Mouse (Mus musculus) erythroid progenitor cell, adult 5-6 weeks (primary cell): ENCODE measurements around the gene Prmt1. TPM values are rescaled to one million over a fixed set of nuclear protein-coding genes. Genes with fewer than 3 reads are reported as not detected.

ENCODE experiments used
- ATAC-seq: replicated peaks from 2 replicates; pipeline ENCODE4 v1.8.0; 2016; ENCODE audit warnings: moderate number of reproducible peaks, mild to moderate bottlenecking, moderate TSS enrichment, inconsistent platforms; ENCODE audit not compliant: poor library complexity, low FRiP score, severe bottlenecking
- total RNA-seq, 2 experiments: library from RNA; stranded (forward) in 1 of 2; stranded (reverse) in 1 of 2; fragments of 150-400 nt in 1 of 2; fragments of 186-747, 209-891 nt in 1 of 2; gene quantifications; 2 replicates each; pipeline versions ENCODE4 v1.2.3 to v1.2.4; 2015 to 2017; ENCODE audit warnings: low replicate concordance in 2 of 2

Prmt1 gene
- total RNA-seq, 2 experiments from 2014 or later, result 2.3 to 28.9 TPM

- ATAC-seq, result no peak
Measured at GRCm38 (mm10) chr7:44956266-44956665, 30.1 kb downstream of the Prmt1 start.

DNA sequence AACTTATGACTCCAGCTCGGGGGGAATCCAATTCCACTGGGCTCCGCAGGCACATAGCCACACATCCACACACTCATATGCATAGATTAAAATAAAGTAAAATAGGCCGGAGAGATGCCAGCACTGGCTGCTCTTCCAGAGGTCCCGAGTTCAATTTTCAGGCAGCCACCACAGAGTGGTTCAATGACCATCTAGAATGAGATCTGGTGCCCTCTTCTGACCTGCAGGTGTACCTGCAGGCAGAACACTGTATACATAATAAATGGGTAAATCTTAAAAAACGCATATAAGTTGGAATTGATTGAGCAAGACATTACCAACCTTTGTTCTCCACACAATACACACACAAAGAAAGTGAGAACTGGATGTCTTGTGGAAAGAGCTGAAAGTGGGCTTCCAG is 30.7 kb downstream of the Prmt1 start:
- no peak for ATAC-seq

DNA sequence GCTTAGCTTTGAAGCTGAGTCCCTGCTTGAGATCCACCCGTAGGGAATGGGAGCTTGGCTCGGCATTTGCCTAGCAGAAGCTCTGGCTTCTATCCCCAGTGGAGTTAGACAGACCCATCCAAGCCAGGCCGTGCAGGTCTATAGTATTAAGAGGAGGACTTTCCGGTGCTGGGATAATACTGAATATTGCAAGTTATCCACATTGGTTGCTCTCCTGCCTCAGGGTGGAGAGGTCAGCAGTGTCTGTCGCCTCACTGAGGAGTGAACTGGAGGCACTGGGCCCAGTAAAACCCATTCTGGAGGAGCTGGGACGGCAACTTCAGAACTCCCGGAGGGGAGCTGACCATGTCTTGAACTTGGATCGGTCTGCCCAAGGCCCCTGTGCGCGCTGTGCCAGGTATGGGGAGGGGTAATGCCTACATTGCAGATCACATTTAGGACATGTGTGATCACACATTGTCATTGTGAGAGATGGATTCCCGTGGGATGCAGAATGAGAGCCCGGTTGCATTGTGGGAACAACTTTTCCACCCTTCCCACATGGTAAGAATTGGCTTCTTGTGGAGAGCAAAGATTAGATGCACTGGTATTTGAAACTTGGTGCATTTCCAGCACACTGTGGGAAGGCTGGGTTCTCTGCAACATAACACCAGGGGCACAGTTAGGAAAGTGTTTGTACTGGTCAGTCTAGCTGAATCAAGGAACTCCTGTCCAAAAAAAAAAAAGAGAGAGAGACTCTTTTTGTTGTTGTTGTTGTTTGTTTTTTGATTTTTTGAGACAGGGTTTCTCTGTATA is 32.1 kb downstream of the Prmt1 start:
- ATAC-seq, result no peak

GRCm38 (mm10) chr7:44953561-44953960 is 32.8 kb downstream of the Prmt1 start:
- no peak for ATAC-seq

DNA sequence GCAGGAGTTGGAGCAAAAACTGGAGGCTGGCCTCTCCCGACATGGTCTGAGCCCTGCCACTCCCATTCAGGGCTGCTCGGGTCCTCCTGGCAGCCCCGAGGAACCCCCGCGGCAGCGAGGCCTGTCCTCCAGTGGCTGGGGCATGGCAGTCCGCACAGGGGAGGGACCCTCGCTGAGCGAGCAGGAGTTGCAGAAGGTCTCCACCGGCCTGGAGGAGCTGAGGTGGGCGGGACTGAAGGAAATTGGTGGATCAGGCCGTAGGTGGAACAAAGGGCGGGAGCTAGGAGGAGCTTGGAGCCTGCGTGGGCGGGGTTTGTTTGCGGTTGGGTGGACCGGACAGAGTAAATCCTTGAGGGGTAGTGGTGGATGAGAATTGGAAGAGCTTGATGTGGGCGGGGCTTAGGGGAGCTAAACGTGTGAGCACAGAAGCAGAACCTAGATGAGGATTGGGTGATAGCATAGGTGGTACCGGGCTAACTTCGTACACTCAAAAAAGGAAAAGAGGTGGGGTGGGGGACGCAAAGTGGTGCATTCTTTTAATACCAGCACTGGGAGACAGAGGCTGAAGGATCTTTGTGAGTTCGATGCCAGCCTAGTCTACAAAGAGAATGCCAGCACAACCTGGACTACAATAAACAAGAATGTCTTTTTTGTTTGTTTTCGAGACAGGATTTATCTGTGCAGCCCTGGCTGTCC is 33.6 kb downstream of the Prmt1 start:
- ATAC-seq, result peak; percentile 86

DNA sequence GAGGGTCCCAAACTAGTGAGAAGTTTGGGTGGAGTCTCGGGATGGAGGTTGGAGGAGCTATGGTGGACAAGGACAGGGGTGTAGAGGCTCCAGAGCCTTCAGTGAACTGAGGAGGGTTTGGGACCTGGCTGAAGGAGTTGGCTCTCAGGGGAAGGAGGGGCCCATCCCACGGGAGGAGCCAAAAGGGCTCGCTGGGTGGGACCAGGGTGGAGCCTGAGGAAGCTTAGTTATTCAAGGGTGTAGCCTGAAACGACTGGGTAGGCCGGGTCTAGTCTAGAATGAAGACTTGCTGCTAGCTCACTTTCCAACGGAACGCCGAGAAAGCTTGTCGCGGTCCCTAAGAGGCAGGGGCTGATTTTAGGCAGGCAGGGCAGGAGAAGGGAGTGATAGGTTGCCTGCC is 34.4 kb downstream of the Prmt1 start:
- peak; percentile 89 for ATAC-seq

GRCm38 (mm10) chr7:44949922-44950321 is 36.4 kb downstream of the Prmt1 start:
- no peak for ATAC-seq

DNA sequence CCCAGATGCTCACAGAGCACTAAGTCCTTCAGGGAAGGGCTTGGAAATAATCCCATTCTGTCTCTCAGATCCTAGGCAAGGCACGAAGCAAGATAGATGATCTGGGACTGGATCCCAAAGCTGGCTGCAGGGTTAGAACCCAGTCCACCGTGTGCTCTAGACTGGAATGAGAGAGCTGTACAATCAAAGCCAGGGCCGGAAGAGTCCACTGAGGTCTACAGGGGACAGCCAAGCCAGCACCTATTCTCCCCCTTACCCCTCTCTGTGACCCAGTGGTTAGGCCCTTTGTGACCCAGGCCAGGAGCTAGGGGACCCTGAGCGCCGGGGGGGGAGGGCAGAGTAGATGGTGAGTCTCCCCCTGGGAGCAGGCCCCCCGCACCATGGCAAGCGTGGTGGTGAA is 43.5 kb downstream of the Prmt1 start, which contains the start of gene Tsks:
Gene Tsks (plus strand): TSS at position 301 of the 400 bp plus-strand sequence.
- 0 out of 2 replicates have a peak, but pooled peaks have one; percentile 3 for ATAC-seq

DNA sequence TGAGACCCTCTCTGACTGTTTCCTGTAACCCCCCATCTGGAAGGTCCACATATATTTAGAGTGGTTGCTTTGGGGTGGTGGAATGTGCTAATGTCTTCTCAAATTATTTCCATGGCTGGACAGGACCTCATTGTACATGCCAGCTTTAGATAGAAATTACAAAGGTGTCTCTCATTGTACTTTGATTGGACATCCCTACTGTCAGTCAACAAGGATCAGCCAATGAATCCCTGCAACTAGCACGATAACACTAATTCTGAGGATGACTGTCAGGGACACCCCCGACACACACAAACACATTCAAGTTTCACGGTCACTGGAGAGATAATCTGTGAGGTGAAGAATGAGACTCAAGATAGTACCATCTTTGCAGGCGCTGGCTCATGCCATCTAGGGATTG is 47.7 kb downstream of the Prmt1 start:
- ATAC-seq, result no peak

GRCm38 (mm10) chr7:44929204-44930151 is 56.9 kb downstream of the Prmt1 start, which contains the start of gene Ap2a1:
Ap2a1 (minus strand) TSS chr7:44929496.
- ATAC-seq, result peak; percentile 90

DNA sequence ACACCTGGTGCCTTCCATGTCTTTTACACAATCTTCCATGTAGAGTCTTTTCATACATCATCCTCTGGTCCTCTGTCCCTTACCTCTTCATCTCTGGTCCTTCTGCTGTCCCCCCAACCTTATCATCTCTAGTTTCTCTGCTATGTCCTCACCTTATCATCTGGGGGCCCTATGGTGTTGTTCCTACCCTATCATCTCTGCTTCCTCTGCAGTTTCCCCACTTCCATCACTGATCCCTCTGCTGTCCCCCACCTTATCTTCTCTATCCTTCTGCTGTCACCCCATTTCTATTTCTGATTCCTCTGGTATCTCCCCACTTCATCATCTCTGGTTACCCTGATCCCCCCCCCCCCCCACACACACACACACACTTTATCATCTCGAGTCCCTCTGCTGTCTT is 57.8 kb downstream of the Prmt1 start:
- ATAC-seq, result no peak

Other genes starting within 250 kb of the Prmt1 start
Only the 30 nearest of the 35 such genes appear.
- 11.7 and 23.4 TPM in 2 replicates for gene Nup62, start 170.5 kb downstream of the Prmt1 start, total RNA-seq (2015; ENCODE audit: low replicate concordance)
- gene Nup62, start 170.5 kb downstream of the Prmt1 start, total RNA-seq (2017; ENCODE audit: low replicate concordance), result 37.4 and 39.4 TPM in 2 replicates
- 0.72 and 2.1 TPM in 2 replicates for gene Il4i1, start 170.2 kb downstream of the Prmt1 start, total RNA-seq (2015; ENCODE audit: low replicate concordance)
- 2.6 and 3.1 TPM in 2 replicates for gene Il4i1, start 170.2 kb downstream of the Prmt1 start, total RNA-seq (2017; ENCODE audit: low replicate concordance)
- 3.4 TPM in 1 of 2 replicates, not detected in the other for gene Atf5, start 169.9 kb downstream of the Prmt1 start, total RNA-seq (2015; ENCODE audit: low replicate concordance)
- gene Atf5, start 169.9 kb downstream of the Prmt1 start, total RNA-seq (2017; ENCODE audit: low replicate concordance), result 2.1 and 2.8 TPM in 2 replicates
- gene Akt1s1, start 137.6 kb downstream of the Prmt1 start, total RNA-seq (2015; ENCODE audit: low replicate concordance), result 1.8 and 3.8 TPM in 2 replicates
- 3.7 and 27.8 TPM in 2 replicates for gene Akt1s1, start 137.6 kb downstream of the Prmt1 start, total RNA-seq (2017; ENCODE audit: low replicate concordance)
- 6.8 and 58.3 TPM in 2 replicates for gene Tbc1d17, start 137.5 kb downstream of the Prmt1 start, total RNA-seq (2015; ENCODE audit: low replicate concordance)
- 18.0 and 35.8 TPM in 2 replicates for gene Tbc1d17, start 137.5 kb downstream of the Prmt1 start, total RNA-seq (2017; ENCODE audit: low replicate concordance)
- gene Pnkp, start 129.4 kb downstream of the Prmt1 start, total RNA-seq (2015; ENCODE audit: low replicate concordance), result 29.6 and 36.0 TPM in 2 replicates
- gene Pnkp, start 129.4 kb downstream of the Prmt1 start, total RNA-seq (2017; ENCODE audit: low replicate concordance), result 30.9 and 58.2 TPM in 2 replicates
- 16.9 and 18.4 TPM in 2 replicates for gene Ptov1, start 116.8 kb downstream of the Prmt1 start, total RNA-seq (2015; ENCODE audit: low replicate concordance)
- 1.8 and 4.8 TPM in 2 replicates for gene Ptov1, start 116.8 kb downstream of the Prmt1 start, total RNA-seq (2017; ENCODE audit: low replicate concordance)
- gene Med25, start 93.9 kb downstream of the Prmt1 start, total RNA-seq (2015; ENCODE audit: low replicate concordance), result 10.1 and 18.0 TPM in 2 replicates
- gene Med25, start 93.9 kb downstream of the Prmt1 start, total RNA-seq (2017; ENCODE audit: low replicate concordance), result 8.0 and 11.3 TPM in 2 replicates
- gene Fuz, start 90.5 kb downstream of the Prmt1 start, total RNA-seq (2015; ENCODE audit: low replicate concordance), result 2.5 and 6.5 TPM in 2 replicates
- 4.5 and 6.7 TPM in 2 replicates for gene Fuz, start 90.5 kb downstream of the Prmt1 start, total RNA-seq (2017; ENCODE audit: low replicate concordance)
- gene Ap2a1, start 57.1 kb downstream of the Prmt1 start, total RNA-seq (2015; ENCODE audit: low replicate concordance), result 93.0 and 93.9 TPM in 2 replicates
- gene Ap2a1, start 57.1 kb downstream of the Prmt1 start, total RNA-seq (2017; ENCODE audit: low replicate concordance), result 46.2 and 74.2 TPM in 2 replicates
- not detected in 2 replicates for gene Tsks, start 43.4 kb downstream of the Prmt1 start, total RNA-seq (2015; ENCODE audit: low replicate concordance)
- gene Tsks, start 43.4 kb downstream of the Prmt1 start, total RNA-seq (2017; ENCODE audit: low replicate concordance), result not detected in 2 replicates
- gene Cpt1c, start 11.7 kb downstream of the Prmt1 start, total RNA-seq (2015; ENCODE audit: low replicate concordance), result 1.1 TPM in 1 of 2 replicates, not detected in the other
- 1.7 TPM in 1 of 2 replicates, not detected in the other for gene Cpt1c, start 11.7 kb downstream of the Prmt1 start, total RNA-seq (2017; ENCODE audit: low replicate concordance)
- 50.7 and 80.7 TPM in 2 replicates for gene Irf3, start 11.1 kb upstream of the Prmt1 start, total RNA-seq (2015; ENCODE audit: low replicate concordance)
- 44.2 and 62.0 TPM in 2 replicates for gene Irf3, start 11.1 kb upstream of the Prmt1 start, total RNA-seq (2017; ENCODE audit: low replicate concordance)
- 6.3 and 10.1 TPM in 2 replicates for gene Bcl2l12, start 12.1 kb upstream of the Prmt1 start, total RNA-seq (2015; ENCODE audit: low replicate concordance)
- gene Bcl2l12, start 12.1 kb upstream of the Prmt1 start, total RNA-seq (2017; ENCODE audit: low replicate concordance), result 3.6 and 8.7 TPM in 2 replicates
- gene Scaf1, start 29.8 kb upstream of the Prmt1 start, total RNA-seq (2015; ENCODE audit: low replicate concordance), result 20.9 and 30.2 TPM in 2 replicates
- 15.8 and 31.6 TPM in 2 replicates for gene Scaf1, start 29.8 kb upstream of the Prmt1 start, total RNA-seq (2017; ENCODE audit: low replicate concordance)
- gene Rras, start 31.4 kb upstream of the Prmt1 start, total RNA-seq (2015; ENCODE audit: low replicate concordance), result 15.9 and 24.1 TPM in 2 replicates
- gene Rras, start 31.4 kb upstream of the Prmt1 start, total RNA-seq (2017; ENCODE audit: low replicate concordance), result 0.90 TPM in 1 of 2 replicates, not detected in the other
- 3.6 and 6.7 TPM in 2 replicates for gene Prr12, start 66.3 kb upstream of the Prmt1 start, total RNA-seq (2015; ENCODE audit: low replicate concordance)
- gene Prr12, start 66.3 kb upstream of the Prmt1 start, total RNA-seq (2017; ENCODE audit: low replicate concordance), result 0.13 and 0.23 TPM in 2 replicates
- 24.5 and 30.6 TPM in 2 replicates for gene Nosip, start 75.9 kb upstream of the Prmt1 start, total RNA-seq (2015; ENCODE audit: low replicate concordance)
- 32.7 and 54.0 TPM in 2 replicates for gene Nosip, start 75.9 kb upstream of the Prmt1 start, total RNA-seq (2017; ENCODE audit: low replicate concordance)
- gene Prrg2, start 76.1 kb upstream of the Prmt1 start, total RNA-seq (2015; ENCODE audit: low replicate concordance), result 2.9 and 8.8 TPM in 2 replicates
- gene Prrg2, start 76.1 kb upstream of the Prmt1 start, total RNA-seq (2017; ENCODE audit: low replicate concordance), result 0.91 and 6.8 TPM in 2 replicates
- 1.1 and 8.8 TPM in 2 replicates for gene Rcn3, start 105.7 kb upstream of the Prmt1 start, total RNA-seq (2015; ENCODE audit: low replicate concordance)
- 1.9 and 4.0 TPM in 2 replicates for gene Rcn3, start 105.7 kb upstream of the Prmt1 start, total RNA-seq (2017; ENCODE audit: low replicate concordance)
- 10.5 TPM in 2 replicates for gene Fcgrt, start 117.3 kb upstream of the Prmt1 start, total RNA-seq (2015; ENCODE audit: low replicate concordance)
- 8.3 and 9.7 TPM in 2 replicates for gene Fcgrt, start 117.3 kb upstream of the Prmt1 start, total RNA-seq (2017; ENCODE audit: low replicate concordance)
- 694 and 736 TPM in 2 replicates for gene Rps11, start 137.9 kb upstream of the Prmt1 start, total RNA-seq (2015; ENCODE audit: low replicate concordance)
- 189 and 313 TPM in 2 replicates for gene Rps11, start 137.9 kb upstream of the Prmt1 start, total RNA-seq (2017; ENCODE audit: low replicate concordance)
- 918 and 1,040 TPM in 2 replicates for gene Rpl13a, start 142.2 kb upstream of the Prmt1 start, total RNA-seq (2015; ENCODE audit: low replicate concordance)
- 765 and 800 TPM in 2 replicates for gene Rpl13a, start 142.2 kb upstream of the Prmt1 start, total RNA-seq (2017; ENCODE audit: low replicate concordance)
- not detected in 2 replicates for gene Gm45713, start 149.7 kb upstream of the Prmt1 start, total RNA-seq (2015; ENCODE audit: low replicate concordance)
- 0.98 and 2.3 TPM in 2 replicates for gene Gm45713, start 149.7 kb upstream of the Prmt1 start, total RNA-seq (2017; ENCODE audit: low replicate concordance)
- 3.6 and 17.2 TPM in 2 replicates for gene Flt3l, start 149.9 kb upstream of the Prmt1 start, total RNA-seq (2015; ENCODE audit: low replicate concordance)
- 0.23 and 4.5 TPM in 2 replicates for gene Flt3l, start 149.9 kb upstream of the Prmt1 start, total RNA-seq (2017; ENCODE audit: low replicate concordance)
- gene Pih1d1, start 167.7 kb upstream of the Prmt1 start, total RNA-seq (2015; ENCODE audit: low replicate concordance), result 58.7 and 96.4 TPM in 2 replicates
- 6.8 and 8.7 TPM in 2 replicates for gene Pih1d1, start 167.7 kb upstream of the Prmt1 start, total RNA-seq (2017; ENCODE audit: low replicate concordance)
- 24.5 and 29.3 TPM in 2 replicates for gene Aldh16a1, start 168.0 kb upstream of the Prmt1 start, total RNA-seq (2015; ENCODE audit: low replicate concordance)
- gene Aldh16a1, start 168.0 kb upstream of the Prmt1 start, total RNA-seq (2017; ENCODE audit: low replicate concordance), result 12.4 and 14.1 TPM in 2 replicates
- not detected in 2 replicates for gene Slc17a7, start 177.4 kb upstream of the Prmt1 start, total RNA-seq (2015; ENCODE audit: low replicate concordance)
- not detected in 2 replicates for gene Slc17a7, start 177.4 kb upstream of the Prmt1 start, total RNA-seq (2017; ENCODE audit: low replicate concordance)
- gene Gfy, start 193.0 kb upstream of the Prmt1 start, total RNA-seq (2015; ENCODE audit: low replicate concordance), result not detected in 2 replicates
- gene Gfy, start 193.0 kb upstream of the Prmt1 start, total RNA-seq (2017; ENCODE audit: low replicate concordance), result not detected in 2 replicates
- gene Pth2, start 194.4 kb upstream of the Prmt1 start, total RNA-seq (2015; ENCODE audit: low replicate concordance), result not detected in 2 replicates
- not detected in 2 replicates for gene Pth2, start 194.4 kb upstream of the Prmt1 start, total RNA-seq (2017; ENCODE audit: low replicate concordance)